Mouse (Mus musculus) heart, adult 2 months (tissue): ENCODE results near the gene Foxl1. TPM values are rescaled to one million over a fixed set of nuclear protein-coding genes. Genes with fewer than 3 reads are reported as not detected.

Experiments used
- DNase-seq, 2 experiments: peaks; one replicate each; pipeline ENCODE4 v3.0.0; 2021
- H3K27ac ChIP-seq: fragments of 200-600 bp; 2 replicates; pipeline ENCODE4 v1.8.1; 2022
- H3K27me3 ChIP-seq: fragments of 200-500 bp; 2 replicates; pipeline ENCODE4 v1.6.1; 2012; ENCODE audit warnings: mild to moderate bottlenecking, low read length, inconsistent platforms, mixed read lengths; ENCODE audit not compliant: control insufficient read depth, insufficient read depth
- H3K36me3 ChIP-seq: fragments of 200-500 bp; 2 replicates; pipeline ENCODE4 v1.6.1; 2012; ENCODE audit warnings: low read length, inconsistent platforms; ENCODE audit not compliant: control insufficient read depth, insufficient read depth
- H3K4me1 ChIP-seq: fragments of 200-500 bp; 2 replicates; pipeline ENCODE4 v1.6.1; 2011; ENCODE audit warnings: low read length; ENCODE audit not compliant: control insufficient read depth, insufficient read depth
- H3K4me3 ChIP-seq: fragments of 200-600 bp; 2 replicates; pipeline ENCODE4 v1.8.1; 2022
- H3K79me2 ChIP-seq: fragments of 200-500 bp; replicated peaks from 2 replicates; pipeline ENCODE4 v1.6.1; 2012; ENCODE audit warnings: mild to moderate bottlenecking, inconsistent platforms, low read length, moderate library complexity, mixed read lengths; ENCODE audit not compliant: control insufficient read depth, insufficient read depth
- H3K9ac ChIP-seq: fragments of 200-500 bp; 2 replicates; pipeline ENCODE4 v1.6.1; 2012; ENCODE audit warnings: low read depth, mild to moderate bottlenecking, control low read depth, inconsistent platforms, low read length, mixed read lengths
- CTCF ChIP-seq: fragments of 200-600 bp; IDR thresholded peaks from 2 replicates; pipeline ENCODE4 v1.8.1; 2022; ENCODE audit warnings: antibody characterized with exemption, mild to moderate bottlenecking, moderate library complexity
- EP300 ChIP-seq: fragments of 200-500 bp; IDR thresholded peaks from 2 replicates; pipeline ENCODE4 v1.6.1; 2011; ENCODE audit warnings: low read depth, low read length, control low read depth; ENCODE audit not compliant: insufficient read depth
- POLR2A ChIP-seq: fragments of 200-500 bp; IDR thresholded peaks from 2 replicates; pipeline ENCODE4 v1.6.1; 2011; ENCODE audit warnings: mild to moderate bottlenecking, low read depth, low read length, control low read depth; ENCODE audit not compliant: insufficient read depth
- WGBS: fragments of 180-500 bp; shearing (Covaris S2); methylation state at CpG from one replicate; pipeline ENCODE4 v1.1.7; 2018; 5-methylcytosine and 5-hydroxymethylcytosine counted together
- intact Hi-C: fragments of 180-260 bp; cut with DNase I; formaldehyde crosslinking; loops from one replicate; pipeline ENCODE4 v1.15.1; 2025
- long read RNA-seq: library from polyadenylated mRNA; stranded (forward); transcript quantifications from one replicate; pipeline ENCODE4 v2.0.0, GENCODE M21; 2021
- polyA plus RNA-seq: library from polyadenylated mRNA; depleted of rRNA; stranded (reverse); fragments of >200 nt; gene quantifications from 2 replicates; pipeline ENCODE4 v1.2.3, GENCODE M21; 2012; rRNA removed
- total RNA-seq, 2 experiments: library from RNA; stranded (reverse); gene quantifications; 2 replicates each; pipeline ENCODE4 v1.2.3; 2021

The Foxl1 gene
- total RNA-seq (under 1 TPM; 0.07 to 0.08 TPM), polyA plus RNA-seq (0.08 and 0.09 TPM in 2 replicates)
- long read RNA-seq: 0 reads

- TF ChIP-seq EP300 (no peak), POLR2A (no peak), CTCF (no peak)
- H3K79me2 ChIP-seq: no peaks in the 10 kb centered on the region
- H3K36me3 ChIP-seq: no peaks in the 10 kb centered on the region
- H3K4me3 ChIP-seq: no peak within 1 kb of the TSS
- intact Hi-C loops: loop anchor here (5.0 kb wide), 1 partner anchor 44 kb away; no protein-coding TSS in a partner anchor
- DNase-seq: no peak
- 27% methylated on average over 43 of the region's 43 CpGs for WGBS
- no peaks in the 10 kb centered on the region for H3K4me1 ChIP-seq
- H3K9ac ChIP-seq: no peak within 1 kb of the TSS
- H3K27ac ChIP-seq: no peak within 1 kb of the TSS
- H3K27me3 ChIP-seq: peaks cover 13% of the 10 kb centered on the region
Measured at GRCm38 (mm10) chr8:121127756-121128375, at the start of gene Foxl1. Foxl1 (plus strand) TSS chr8:121127940.

GRCm38 (mm10) chr8:121078721-121079120 is 49.0 kb upstream of the Foxl1 start:
- intact Hi-C loops: no loop called here
- WGBS: 10% methylated on average over 14 of the region's 14 CpGs
- no peak overlapping the region for H3K4me3 ChIP-seq
- peaks cover 47% of the 10 kb centered on the region for H3K27me3 ChIP-seq
- H3K27ac ChIP-seq: no peak overlapping the region
- no peaks in the 10 kb centered on the region for H3K4me1 ChIP-seq
- no peaks in the 10 kb centered on the region for H3K36me3 ChIP-seq
- no peak for TF ChIP-seq POLR2A
- no peak for TF ChIP-seq EP300
- TF ChIP-seq CTCF: no peak
- no peak for DNase-seq
- no peaks in the 10 kb centered on the region for H3K79me2 ChIP-seq
- H3K9ac ChIP-seq: no peak overlapping the region

GRCm38 (mm10) chr8:121079201-121079600 is 48.5 kb upstream of the Foxl1 start:
- Histone ChIP-seq H3K36me3 (no peaks in the 10 kb centered on the region), H3K27me3 (peaks cover 45% of the 10 kb centered on the region), H3K4me3 (no peak overlapping the region), H3K79me2 (no peaks in the 10 kb centered on the region), H3K9ac (no peak overlapping the region), H3K4me1 (no peaks in the 10 kb centered on the region), H3K27ac (no peak overlapping the region)
- WGBS: 7% methylated on average over 7 of the region's 7 CpGs
- intact Hi-C loops: no loop called here
- TF ChIP-seq EP300 (no peak), POLR2A (no peak), CTCF (no peak)
- DNase-seq: no peak

GRCm38 (mm10) chr8:121079944-121080343 is 47.8 kb upstream of the Foxl1 start:
- 12% methylated on average over 12 of the region's 12 CpGs for WGBS
- Histone ChIP-seq H3K36me3 (no peaks in the 10 kb centered on the region), H3K9ac (no peak overlapping the region), H3K4me3 (no peak overlapping the region), H3K79me2 (no peaks in the 10 kb centered on the region), H3K4me1 (no peaks in the 10 kb centered on the region), H3K27me3 (peaks cover 46% of the 10 kb centered on the region), H3K27ac (no peak overlapping the region)
- intact Hi-C loops: loop anchor here (5.0 kb wide), 1 partner anchor 58 kb away; no protein-coding TSS in a partner anchor
- DNase-seq: no peak
- TF ChIP-seq EP300 (no peak), POLR2A (no peak), CTCF (no peak)

GRCm38 (mm10) chr8:121080361-121081090 is 47.2 kb upstream of the Foxl1 start:
- no peak for DNase-seq
- intact Hi-C loops: loop anchor here (5.0 kb wide), 1 partner anchor 58 kb away; no protein-coding TSS in a partner anchor
- H3K4me1 ChIP-seq: no peaks in the 10 kb centered on the region
- no peak overlapping the region for H3K27ac ChIP-seq
- H3K9ac ChIP-seq: no peak overlapping the region
- H3K36me3 ChIP-seq: no peaks in the 10 kb centered on the region
- WGBS: 2% methylated on average over 49 of the region's 49 CpGs
- peaks cover 47% of the 10 kb centered on the region for H3K27me3 ChIP-seq
- no peaks in the 10 kb centered on the region for H3K79me2 ChIP-seq
- H3K4me3 ChIP-seq: no peak overlapping the region
- TF ChIP-seq CTCF: no peak
- no peak for TF ChIP-seq POLR2A
- TF ChIP-seq EP300: no peak

GRCm38 (mm10) chr8:121081398-121081797 is 46.3 kb upstream of the Foxl1 start:
- intact Hi-C loops: loop anchor here (5.0 kb wide), 1 partner anchor 59 kb away; no protein-coding TSS in a partner anchor
- Histone ChIP-seq H3K4me3 (no peak overlapping the region), H3K4me1 (no peaks in the 10 kb centered on the region), H3K79me2 (no peaks in the 10 kb centered on the region), H3K27ac (no peak overlapping the region), H3K36me3 (no peaks in the 10 kb centered on the region), H3K9ac (no peak overlapping the region), H3K27me3 (peaks cover 46% of the 10 kb centered on the region)
- WGBS: 15% methylated on average over 7 of the region's 7 CpGs
- TF ChIP-seq EP300 (no peak), POLR2A (no peak), CTCF (no peak)
- no peak for DNase-seq
